Mouse (Mus musculus) erythroblast, embryonic 14.5 days (primary cell): ENCODE results near the gene Thsd7a. TPM values are rescaled to one million over a fixed set of nuclear protein-coding genes. Genes with fewer than 3 reads are reported as not detected.

Experiments
- H3K27me3 ChIP-seq: 2 replicates; pipeline ENCODE4 v1.6.1; 2012; ENCODE audit warnings: inconsistent platforms; ENCODE audit not compliant: control insufficient read depth
- H3K36me3 ChIP-seq: 2 replicates; pipeline ENCODE4 v1.6.1; 2012; ENCODE audit warnings: mild to moderate bottlenecking, inconsistent platforms; ENCODE audit not compliant: control insufficient read depth
- H3K4me1 ChIP-seq: 2 replicates; pipeline ENCODE4 v1.6.1; 2012; ENCODE audit warnings: inconsistent platforms; ENCODE audit not compliant: control insufficient read depth
- H3K4me3 ChIP-seq: replicated peaks from 2 replicates; pipeline ENCODE3; 2012; ENCODE audit warnings: moderate library complexity, mild to moderate bottlenecking, inconsistent platforms
- H3K9me3 ChIP-seq: 2 replicates; pipeline ENCODE4 v1.6.1; 2012; ENCODE audit warnings: low read length, inconsistent platforms, mixed read lengths; ENCODE audit not compliant: control insufficient read depth
- GATA1 ChIP-seq: IDR thresholded peaks from 2 replicates; pipeline ENCODE4 v1.6.1; 2012; ENCODE audit warnings: low read length, inconsistent platforms, mixed read lengths
- TAL1 ChIP-seq: IDR thresholded peaks from 3 replicates; pipeline ENCODE4 v1.6.1; 2012; ENCODE audit warnings: low read length, inconsistent platforms, mixed read lengths
- polyA plus RNA-seq: library from polyadenylated mRNA; stranded (reverse); fragments of >175 nt; gene quantifications from 2 replicates; pipeline ENCODE4 v1.2.3, GENCODE M21; 2012

Gene Thsd7a
- polyA plus RNA-seq, 1 experiment = not detected

DNA sequence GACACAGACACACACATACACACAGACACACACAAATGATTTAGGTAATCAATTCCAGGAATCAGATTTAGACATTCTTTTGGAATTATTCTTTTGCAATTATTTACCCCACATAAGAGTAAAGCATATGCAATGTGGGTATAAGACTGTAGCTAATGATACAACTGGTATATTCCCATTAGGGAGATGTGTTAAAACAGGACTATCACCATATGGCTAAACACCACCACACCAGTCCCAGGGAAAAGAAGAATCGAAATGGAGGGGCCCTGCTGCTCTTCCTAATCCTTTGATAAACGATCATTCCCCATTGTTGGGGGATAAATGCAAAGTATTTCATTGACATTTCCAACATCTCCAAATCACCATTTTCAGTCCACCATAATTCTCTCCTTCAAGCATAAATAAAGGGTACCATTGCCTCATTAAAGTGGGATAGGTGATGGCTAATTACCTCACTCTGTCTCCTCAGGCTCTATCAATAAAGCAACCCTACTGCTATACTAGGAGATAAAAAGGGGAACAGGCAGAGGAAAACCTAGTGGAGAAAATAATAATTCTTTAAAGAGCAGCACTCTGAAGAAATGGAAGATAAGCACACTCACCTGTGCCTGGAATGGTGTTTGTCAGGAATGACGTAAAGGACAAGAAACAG is 400.0 kb downstream of the Thsd7a start:
- Histone ChIP-seq H3K4me1 (no peaks in the 10 kb centered on the region), H3K27me3 (no peaks in the 10 kb centered on the region), H3K36me3 (no peaks in the 10 kb centered on the region), H3K9me3 (no peaks in the 10 kb centered on the region), H3K4me3 (no peak overlapping the region)
- TF ChIP-seq GATA1 (no peak), TAL1 (no peak)

DNA sequence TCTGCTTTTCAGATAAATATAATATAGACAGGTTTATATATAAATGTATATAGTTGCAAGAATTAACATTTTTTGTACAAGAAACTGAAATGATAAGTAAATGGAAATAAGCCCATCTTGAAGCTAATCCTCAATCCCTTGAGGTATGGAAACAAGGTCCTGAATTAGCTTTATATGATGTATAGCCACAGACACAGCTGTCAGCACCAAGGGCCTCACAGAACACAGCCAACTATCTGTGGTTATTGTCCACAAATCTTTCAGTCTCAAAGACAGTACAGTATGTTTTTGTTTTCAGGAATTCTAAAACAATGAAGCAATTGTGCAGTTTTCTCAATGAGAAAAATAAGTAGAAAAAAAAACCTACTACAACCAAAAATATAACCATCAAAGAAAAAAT is 400.5 kb downstream of the Thsd7a start:
- H3K4me3 ChIP-seq = no peak overlapping the region
- no peaks in the 10 kb centered on the region for H3K9me3 ChIP-seq
- no peaks in the 10 kb centered on the region for H3K36me3 ChIP-seq
- no peak for TF ChIP-seq GATA1
- TF ChIP-seq TAL1 = no peak
- no peaks in the 10 kb centered on the region for H3K4me1 ChIP-seq
- no peaks in the 10 kb centered on the region for H3K27me3 ChIP-seq

DNA sequence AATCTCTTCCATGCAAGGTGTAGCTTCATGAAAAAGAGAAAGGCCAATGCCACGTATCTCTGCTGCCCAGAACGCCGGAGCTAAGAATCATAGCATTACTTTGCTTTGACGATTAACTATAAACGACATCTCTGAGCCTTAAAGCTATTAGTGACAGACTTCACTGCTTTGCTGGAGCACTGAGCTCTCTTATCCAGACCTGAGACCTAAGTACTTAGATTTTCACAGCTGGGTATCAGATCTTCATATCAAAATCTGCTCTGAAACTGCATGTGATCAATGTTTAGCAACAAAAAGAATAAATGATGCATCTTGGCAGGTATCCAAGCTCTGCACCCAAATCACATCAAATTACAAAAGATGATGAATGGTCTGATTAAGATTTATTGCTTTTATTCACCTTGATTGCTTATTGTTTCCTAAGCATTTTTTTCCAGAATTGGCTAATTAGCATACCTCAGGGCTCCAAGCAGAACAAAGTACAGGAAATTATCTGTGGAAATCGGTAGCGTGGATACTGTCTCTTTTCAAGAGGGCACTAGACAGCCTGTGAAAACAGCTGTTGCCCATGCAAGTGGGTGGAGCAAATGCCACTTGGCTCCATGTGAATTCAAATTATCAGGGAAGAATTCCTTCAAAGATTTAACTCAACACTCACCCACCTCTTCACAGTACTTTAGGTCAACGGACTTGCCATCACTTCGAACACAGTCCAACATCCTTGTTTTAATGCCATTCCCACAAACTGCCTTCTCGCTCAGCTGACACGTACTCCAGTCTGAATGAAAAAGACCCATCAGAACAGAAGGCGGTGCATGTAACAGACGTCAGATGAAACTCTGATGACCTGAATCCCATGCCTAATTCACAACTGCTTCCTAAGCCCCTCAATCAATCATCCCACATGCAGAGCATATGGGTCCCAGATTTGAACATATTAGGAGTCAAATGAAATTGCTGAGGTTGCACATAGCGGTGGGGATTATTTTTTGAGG is 412.3 kb downstream of the Thsd7a start:
- H3K4me3 ChIP-seq = no peak overlapping the region
- no peaks in the 10 kb centered on the region for H3K27me3 ChIP-seq
- no peaks in the 10 kb centered on the region for H3K4me1 ChIP-seq
- no peaks in the 10 kb centered on the region for H3K36me3 ChIP-seq
- no peak for TF ChIP-seq GATA1
- TF ChIP-seq TAL1 = no peak
- no peaks in the 10 kb centered on the region for H3K9me3 ChIP-seq

DNA sequence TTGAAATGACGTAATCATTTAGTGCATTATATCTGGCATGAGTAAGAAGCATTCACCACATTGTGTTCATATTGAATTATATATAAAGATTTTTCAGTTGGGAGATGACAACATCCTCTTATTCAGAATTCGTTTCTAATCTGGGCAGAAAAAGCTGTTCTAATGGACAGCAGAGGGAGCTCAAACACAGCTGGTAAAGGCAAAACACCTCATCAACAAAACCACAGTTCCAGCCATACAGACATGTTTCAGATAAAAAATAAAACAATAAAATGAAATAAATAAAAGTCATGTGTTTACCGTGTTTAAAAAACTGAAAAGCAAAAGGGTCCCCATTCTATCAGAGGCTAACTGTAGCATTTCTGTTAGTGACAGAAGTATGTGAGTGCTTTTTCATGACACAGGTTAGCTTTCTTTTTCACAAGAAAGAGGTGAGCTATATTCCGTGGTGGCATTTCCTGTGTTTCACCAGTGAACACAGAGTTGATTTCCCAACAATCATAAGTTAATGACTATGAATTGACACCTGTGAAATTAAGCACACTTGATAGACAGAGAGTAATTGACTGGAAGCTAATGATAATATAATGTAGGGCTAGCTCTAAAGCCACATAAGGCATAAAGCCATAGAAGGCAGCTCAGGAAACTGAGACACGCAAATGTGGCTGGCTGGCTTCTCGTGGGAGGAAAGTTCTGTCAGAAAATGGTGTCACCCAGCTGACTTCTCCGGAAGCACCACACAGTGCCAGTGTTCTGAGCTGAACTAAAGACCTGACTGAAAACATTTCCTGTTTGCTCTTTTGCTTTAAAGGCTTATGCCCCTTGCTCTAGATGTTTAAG is 433.9 kb downstream of the Thsd7a start:
- Histone ChIP-seq H3K36me3 (no peaks in the 10 kb centered on the region), H3K9me3 (no peaks in the 10 kb centered on the region), H3K27me3 (no peaks in the 10 kb centered on the region), H3K4me1 (no peaks in the 10 kb centered on the region), H3K4me3 (no peak overlapping the region)
- no peak for TF ChIP-seq GATA1
- no peak for TF ChIP-seq TAL1

DNA sequence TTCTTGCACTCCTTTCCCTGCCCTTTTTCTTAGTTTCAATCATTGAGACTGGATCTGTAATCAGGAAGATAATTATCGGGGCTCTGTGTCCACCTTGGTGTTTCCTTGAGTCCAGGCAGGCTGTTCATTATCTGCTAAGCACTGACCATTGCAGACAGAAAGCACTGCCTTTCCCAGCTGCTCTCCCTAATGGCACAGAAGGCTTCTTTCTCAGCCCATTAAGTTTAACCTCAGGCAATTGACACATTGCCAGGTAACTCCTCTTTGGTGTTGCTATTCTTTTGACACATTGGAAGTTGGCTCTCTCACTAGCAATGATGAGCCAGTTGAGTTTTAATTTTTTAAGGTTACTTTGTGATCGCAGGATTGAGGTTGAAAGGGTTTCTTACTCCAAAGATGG is 441.7 kb downstream of the Thsd7a start:
- H3K4me1 ChIP-seq = no peaks in the 10 kb centered on the region
- no peak overlapping the region for H3K4me3 ChIP-seq
- peaks cover 4% of the 10 kb centered on the region for H3K9me3 ChIP-seq
- H3K27me3 ChIP-seq = no peaks in the 10 kb centered on the region
- no peaks in the 10 kb centered on the region for H3K36me3 ChIP-seq
- TF ChIP-seq TAL1 (no peak), GATA1 (no peak)

DNA sequence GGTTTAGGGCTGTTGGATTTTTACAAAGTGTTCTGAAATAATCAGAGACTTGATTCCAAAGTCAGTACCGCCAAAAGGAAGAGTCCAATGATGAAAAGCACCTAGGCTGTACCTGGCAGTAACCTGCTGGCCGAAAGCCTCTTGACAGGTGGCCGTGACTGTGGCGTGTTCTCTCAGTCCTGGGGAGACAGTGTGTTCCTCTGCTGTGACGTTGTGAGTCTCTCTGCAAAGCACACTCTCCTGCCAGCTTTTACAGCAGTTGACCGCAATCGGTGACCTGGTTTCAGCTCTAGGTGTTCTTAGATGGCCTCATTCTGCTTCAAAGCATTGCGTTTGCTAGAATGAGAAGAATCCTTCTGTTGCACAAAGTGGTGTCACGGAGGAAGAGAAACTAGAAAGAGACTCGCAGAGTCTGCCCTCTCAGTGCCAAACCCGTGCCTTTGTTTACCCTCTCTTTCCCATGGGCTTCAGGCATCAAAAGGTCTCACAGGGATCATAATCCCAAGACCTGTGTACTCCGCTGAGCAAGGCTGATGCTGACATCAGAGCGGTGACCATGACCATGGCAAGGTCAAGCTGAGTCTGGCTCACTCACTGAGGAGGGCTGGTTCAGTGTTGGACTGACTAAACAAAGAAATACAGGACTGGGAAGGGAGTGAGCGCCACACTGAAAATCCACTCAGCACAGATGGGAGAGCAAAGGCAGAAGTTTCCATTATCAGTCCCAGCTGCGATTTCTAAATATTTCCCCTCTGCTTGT is 486.4 kb downstream of the Thsd7a start:
- H3K36me3 ChIP-seq = no peaks in the 10 kb centered on the region
- no peaks in the 10 kb centered on the region for H3K4me1 ChIP-seq
- TF ChIP-seq GATA1 (no peak), TAL1 (no peak)
- no peak overlapping the region for H3K4me3 ChIP-seq
- no peaks in the 10 kb centered on the region for H3K9me3 ChIP-seq
- no peaks in the 10 kb centered on the region for H3K27me3 ChIP-seq
